Mouse (Mus musculus) CD4-positive, CD25-positive, alpha-beta regulatory T cell, adult 2 months (primary cell): ENCODE results near the gene Nanos3.

ENCODE experiments used
- DNase-seq: peaks from one replicate; pipeline ENCODE4 v3.0.0-alpha.2; 2012; ENCODE audit warnings: low read depth, low spot score

Gene Nanos3

GRCm38 (mm10) chr8:84183261-84184084, 1.5 kb downstream of the Nanos3 start:
- DNase-seq: peak; percentile 45

- no peak for DNase-seq
These were observed 2.2 kb downstream of the Nanos3 start for GRCm38 (mm10) chr8:84182833-84183232.

GRCm38 (mm10) chr8:84180530-84181190, 4.4 kb downstream of the Nanos3 start:
- DNase-seq: peak; percentile 68

- no peak for DNase-seq
These were observed 5.1 kb downstream of the Nanos3 start for GRCm38 (mm10) chr8:84179946-84180345.

GRCm38 (mm10) chr8:84178592-84178991, 6.4 kb downstream of the Nanos3 start:
- DNase-seq: no peak

- no peak for DNase-seq
These were observed 7.6 kb downstream of the Nanos3 start for GRCm38 (mm10) chr8:84177405-84177804.

GRCm38 (mm10) chr8:84176560-84176959, 8.5 kb downstream of the Nanos3 start:
- peak; percentile 9 for DNase-seq

GRCm38 (mm10) chr8:84173861-84174260, 11.2 kb downstream of the Nanos3 start:
- DNase-seq: peak; percentile 79

GRCm38 (mm10) chr8:84170096-84170495, 14.9 kb downstream of the Nanos3 start:
- DNase-seq: no peak

- no peak for DNase-seq
These were observed 17.3 kb downstream of the Nanos3 start for GRCm38 (mm10) chr8:84167696-84168095.

- DNase-seq: no peak
These were observed 27.4 kb downstream of the Nanos3 start for GRCm38 (mm10) chr8:84157620-84158019.

- DNase-seq: no peak
These were observed 35.8 kb downstream of the Nanos3 start for GRCm38 (mm10) chr8:84149181-84149580.

GRCm38 (mm10) chr8:84148531-84148850, 36.5 kb downstream of the Nanos3 start:
- DNase-seq: no peak

- DNase-seq: peak; percentile 98
These were observed 37.1 kb downstream of the Nanos3 start, which contains the start of the genes Cc2d1a and 4930432K21Rik for GRCm38 (mm10) chr8:84147769-84148530. Cc2d1a (minus strand) TSS chr8:84147936. 4930432K21Rik (plus strand) TSS chr8:84148025.

GRCm38 (mm10) chr8:84147324-84147766, 37.7 kb downstream of the Nanos3 start:
- no peak for DNase-seq

GRCm38 (mm10) chr8:84144636-84145245, 40.3 kb downstream of the Nanos3 start:
- DNase-seq: no peak

GRCm38 (mm10) chr8:84140838-84141237, 44.2 kb downstream of the Nanos3 start:
- DNase-seq: no peak

GRCm38 (mm10) chr8:84137848-84138247, 47.2 kb downstream of the Nanos3 start:
- DNase-seq: no peak

GRCm38 (mm10) chr8:84132225-84132624, 52.8 kb downstream of the Nanos3 start:
- DNase-seq: peak; percentile 32

- DNase-seq: no peak
These were observed 54.2 kb downstream of the Nanos3 start for GRCm38 (mm10) chr8:84130806-84131205.

GRCm38 (mm10) chr8:84128277-84128676, 56.7 kb downstream of the Nanos3 start:
- DNase-seq: peak; percentile 73
